Mouse (Mus musculus) megakaryocyte, embryonic 14.5 days (primary cell): ENCODE measurements around the gene Rabgef1.

ENCODE experiments used
- FLI1 ChIP-seq: IDR thresholded peaks from 2 replicates; pipeline ENCODE4 v1.6.1; 2012; ENCODE audit warnings: low read length, inconsistent platforms, mixed read lengths
- GATA1 ChIP-seq: IDR thresholded peaks from 3 replicates; pipeline ENCODE4 v1.6.1; 2012; ENCODE audit warnings: mixed read lengths, low read length, inconsistent platforms, borderline replicate concordance

DNA sequence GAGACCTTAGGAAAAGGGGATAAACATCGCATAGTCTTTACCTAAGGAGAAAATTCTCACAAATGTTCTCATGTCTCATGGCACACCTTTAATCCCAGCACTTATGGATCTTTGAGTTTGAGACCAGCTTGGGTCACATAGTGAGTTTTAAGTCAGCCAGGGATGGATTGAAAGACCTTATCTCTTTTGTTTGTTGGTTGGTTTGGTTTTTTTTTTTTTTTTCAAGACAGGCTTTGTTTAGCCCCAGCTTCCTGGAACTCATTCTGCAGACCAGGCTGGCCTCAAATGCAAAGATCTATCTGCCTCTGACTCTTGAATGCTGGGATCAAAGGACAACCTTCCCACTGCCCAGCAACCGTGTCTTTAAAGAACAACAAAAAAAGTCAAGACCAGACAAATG lies 49.7 kb downstream of the Rabgef1 start:
- TF ChIP-seq GATA1 = no peak
- no peak for TF ChIP-seq FLI1
